Mouse (Mus musculus) lung, postnatal 10 days (tissue): ENCODE results near the gene Tacc3.

ENCODE experiments used
- DNase-seq: peaks from one replicate; pipeline ENCODE4 v3.0.0; 2021

Gene Tacc3

DNA sequence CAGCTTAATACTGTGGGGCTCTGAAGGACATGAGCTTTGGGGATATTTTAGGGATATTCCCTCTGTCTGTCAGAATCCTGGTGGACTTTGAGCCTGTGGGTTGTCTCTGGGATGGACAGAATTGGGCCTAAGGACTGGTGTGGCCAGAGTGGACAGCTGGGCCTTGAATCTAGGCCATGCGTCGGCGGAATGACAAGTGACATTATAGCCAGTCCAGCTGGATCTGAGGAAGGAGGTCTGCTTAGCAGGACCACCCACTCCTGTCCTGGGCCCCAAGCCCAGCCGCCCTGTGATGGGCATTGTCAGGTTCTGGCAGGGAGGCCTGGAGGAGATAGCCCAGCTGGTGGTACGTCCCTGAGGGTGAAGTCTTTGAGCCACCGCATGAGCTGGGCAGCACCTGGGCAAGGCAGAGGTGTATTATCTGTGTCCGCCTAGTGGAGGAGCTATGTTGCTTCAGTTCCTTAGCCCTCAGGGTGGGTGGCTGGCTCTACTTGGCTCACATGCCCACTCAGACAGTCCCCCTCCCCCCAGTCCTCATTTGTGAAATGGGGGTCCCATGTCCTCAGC lies 68.2 kb downstream of the Tacc3 start:
- peak; percentile 77 for DNase-seq

DNA sequence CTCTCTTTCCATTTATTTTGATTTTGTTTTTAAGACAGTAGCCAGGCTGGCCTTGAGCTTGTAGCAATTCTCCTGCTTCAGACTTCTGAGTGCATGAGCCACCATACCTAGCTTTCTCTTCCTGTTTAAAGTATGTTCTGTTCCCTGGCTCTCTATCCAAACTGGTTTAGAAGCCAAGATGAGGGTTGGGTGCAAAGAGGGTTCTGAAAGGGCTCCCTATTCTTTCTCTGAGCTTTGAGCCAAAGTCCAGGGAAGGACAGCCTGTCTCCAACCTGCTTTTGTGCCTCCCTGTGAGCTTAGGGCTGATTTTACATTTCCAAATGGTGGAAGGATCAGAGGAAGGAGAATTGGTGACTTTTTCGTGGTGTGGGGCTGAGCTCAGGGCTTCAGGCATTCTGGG lies 69.0 kb downstream of the Tacc3 start:
- no peak for DNase-seq
